In the genomic region with DNA sequence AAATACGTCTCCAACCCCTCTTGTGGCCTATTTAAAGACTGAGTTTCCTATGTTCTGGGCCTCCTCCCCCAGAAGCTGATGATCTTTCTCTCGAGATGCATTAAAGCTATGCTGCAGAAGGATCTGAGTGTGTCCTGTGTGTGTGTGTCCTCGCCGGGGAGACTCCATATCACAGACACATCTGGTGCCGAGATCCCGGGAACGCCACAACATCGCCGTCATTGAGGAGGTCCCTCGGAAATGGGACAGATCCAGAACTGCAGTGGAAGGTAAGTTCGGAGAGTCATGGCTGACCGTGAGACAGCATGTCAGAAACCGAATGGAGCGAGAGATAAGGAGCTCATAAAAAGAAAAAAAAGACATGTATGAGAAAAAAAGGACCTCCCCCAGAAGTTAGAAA, we compare ENCODE assay signal across 12 mouse cellular contexts. TPM values are rescaled to one million over a fixed set of nuclear protein-coding genes. Genes with fewer than 3 reads are reported as not detected.
"Had no signal": no experiment of that assay in that cellular context is flagged by ENCODE, and none has a peak within 500 bp of the region (broad histone marks: within the 10 kb centered on the region; RNA-seq: fewer than 3 reads in every experiment).

No protein-coding gene starts in this region.

RNA-seq across cellular contexts. Expression of a gene that starts 53.3 kb away (rescaled TPM):
- polyA plus RNA-seq: neural tube, embryonic 12.5 days; neural tube, embryonic 13.5 days; neural tube, embryonic 14.5 days; neural tube, embryonic 15.5 days; small intestine, adult 2 months; spleen, adult 2 months; stomach, embryonic 14.5 days; stomach, embryonic 15.5 days; stomach, embryonic 16.5 days; stomach, postnatal 0 days; thymus, adult 2 months; thymus, postnatal 0 days had no signal
